Mouse (Mus musculus) bone marrow, adult 2 months (tissue): ENCODE data around the gene Adck1.

Experiments
- CTCF ChIP-seq: fragments of 200-500 bp; IDR thresholded peaks from 2 replicates; pipeline ENCODE4 v1.5.1; 2011; ENCODE audit warnings: low read length, control low read depth; ENCODE audit not compliant: control insufficient read depth, insufficient read depth
- POLR2A ChIP-seq: fragments of 200-500 bp; IDR thresholded peaks from 2 replicates; pipeline ENCODE4 v1.6.1; 2011; ENCODE audit warnings: low read depth, mild to moderate bottlenecking, control low read depth, low read length, borderline replicate concordance; ENCODE audit not compliant: control insufficient read depth

- no peak for TF ChIP-seq POLR2A
- no peak for TF ChIP-seq CTCF
These were observed 48.1 kb downstream of the Adck1 start for GRCm38 (mm10) chr12:88408323-88409047.
